Mouse (Mus musculus): Measurements from ENCODE around the gene Pxt1. TPM values are rescaled to one million over a fixed set of nuclear protein-coding genes. Genes with fewer than 3 reads are reported as not detected.
A peak's percentile ranks its signal among the peaks of the same experiment; 100 is the strongest.

The Pxt1 gene
- polyA plus RNA-seq, 1 experiment: not detected

- Histone ChIP-seq H3K27ac (ENCODE audit: insufficient read depth, low read depth, low read length) (peak within 1 kb of the TSS; percentile 81), H3K4me3 (ENCODE audit: insufficient read depth, low read depth, low read length) (peak within 1 kb of the TSS; percentile 57), H3K4me1 (ENCODE audit: control insufficient read depth, insufficient read depth, low read length) (peaks cover 4% of the 10 kb centered on the region; the same call in 1 of the 2 replicates)
- WGBS: under 1% methylated on average over 80 of the region's 80 CpGs
- TF ChIP-seq POLR2A (IDR thresholded peaks at IDR 0.05; ENCODE audit: insufficient read depth, low read depth, low read length) (peak; percentile 99), CTCF (IDR thresholded peaks at IDR 0.05; ENCODE audit: insufficient read depth, low read depth, low read length) (no peak)
Measured at GRCm38 (mm10) chr17:28951831-28952799, 8.5 kb upstream of the Pxt1 start, which contains the start of gene Kctd20. TSS of gene Kctd20 (plus strand) at chr17:28951950.

GRCm38 (mm10) chr17:28950751-28951150 is 7.1 kb upstream of the Pxt1 start:
- WGBS: 63% methylated on average over 4 of the region's 4 CpGs
- no peak overlapping the region for H3K27ac ChIP-seq (ENCODE audit: insufficient read depth, low read depth, low read length)
- no peak for TF ChIP-seq POLR2A (IDR thresholded peaks at IDR 0.05; ENCODE audit: insufficient read depth, low read depth, low read length)
- TF ChIP-seq CTCF (IDR thresholded peaks at IDR 0.05; ENCODE audit: insufficient read depth, low read depth, low read length): no peak
- no peak overlapping the region for H3K4me3 ChIP-seq (ENCODE audit: insufficient read depth, low read depth, low read length)
- peaks cover 4% of the 10 kb centered on the region; the same call in 1 of the 2 replicates for H3K4me1 ChIP-seq (ENCODE audit: control insufficient read depth, insufficient read depth, low read length)

- no peak overlapping the region for H3K27ac ChIP-seq (ENCODE audit: insufficient read depth, low read depth, low read length)
- no peak overlapping the region for H3K4me3 ChIP-seq (ENCODE audit: insufficient read depth, low read depth, low read length)
- H3K4me1 ChIP-seq (ENCODE audit: control insufficient read depth, insufficient read depth, low read length): no peaks in the 10 kb centered on the region
- TF ChIP-seq CTCF (IDR thresholded peaks at IDR 0.05; ENCODE audit: insufficient read depth, low read depth, low read length) (no peak), POLR2A (IDR thresholded peaks at IDR 0.05; ENCODE audit: insufficient read depth, low read depth, low read length) (no peak)
- WGBS: 77% methylated on average over 4 of the region's 4 CpGs
Measured at GRCm38 (mm10) chr17:28948661-28949060, 5.0 kb upstream of the Pxt1 start.

- no peak for TF ChIP-seq POLR2A (IDR thresholded peaks at IDR 0.05; ENCODE audit: insufficient read depth, low read depth, low read length)
- no peak for TF ChIP-seq CTCF (IDR thresholded peaks at IDR 0.05; ENCODE audit: insufficient read depth, low read depth, low read length)
- no peak overlapping the region for H3K27ac ChIP-seq (ENCODE audit: insufficient read depth, low read depth, low read length)
- no peaks in the 10 kb centered on the region for H3K4me1 ChIP-seq (ENCODE audit: control insufficient read depth, insufficient read depth, low read length)
- no peak overlapping the region for H3K4me3 ChIP-seq (ENCODE audit: insufficient read depth, low read depth, low read length)
- WGBS: 93% methylated on average over 19 of the region's 19 CpGs
Measured at GRCm38 (mm10) chr17:28947011-28947939, 3.6 kb upstream of the Pxt1 start.

GRCm38 (mm10) chr17:28944481-28944880 is 841 bp upstream of the Pxt1 start:
- H3K27ac ChIP-seq (ENCODE audit: insufficient read depth, low read depth, low read length): no peak overlapping the region
- 93% methylated on average over 7 of the region's 7 CpGs for WGBS
- no peak overlapping the region for H3K4me3 ChIP-seq (ENCODE audit: insufficient read depth, low read depth, low read length)
- no peak for TF ChIP-seq CTCF (IDR thresholded peaks at IDR 0.05; ENCODE audit: insufficient read depth, low read depth, low read length)
- TF ChIP-seq POLR2A (IDR thresholded peaks at IDR 0.05; ENCODE audit: insufficient read depth, low read depth, low read length): no peak
- H3K4me1 ChIP-seq (ENCODE audit: control insufficient read depth, insufficient read depth, low read length): no peaks in the 10 kb centered on the region

GRCm38 (mm10) chr17:28942101-28942500 is 1.5 kb downstream of the Pxt1 start:
- 81% methylated on average over 10 of the region's 11 CpGs for WGBS
- H3K4me3 ChIP-seq (ENCODE audit: insufficient read depth, low read depth, low read length): no peak overlapping the region
- TF ChIP-seq POLR2A (IDR thresholded peaks at IDR 0.05; ENCODE audit: insufficient read depth, low read depth, low read length) (no peak), CTCF (IDR thresholded peaks at IDR 0.05; ENCODE audit: insufficient read depth, low read depth, low read length) (no peak)

GRCm38 (mm10) chr17:28940776-28941555 is 2.7 kb downstream of the Pxt1 start:
- TF ChIP-seq POLR2A (IDR thresholded peaks at IDR 0.05; ENCODE audit: insufficient read depth, low read depth, low read length) (no peak), CTCF (IDR thresholded peaks at IDR 0.05; ENCODE audit: insufficient read depth, low read depth, low read length) (no peak)
- Histone ChIP-seq H3K4me1 (ENCODE audit: control insufficient read depth, insufficient read depth, low read length) (no peaks in the 10 kb centered on the region), H3K27ac (ENCODE audit: insufficient read depth, low read depth, low read length) (no peak overlapping the region), H3K4me3 (ENCODE audit: insufficient read depth, low read depth, low read length) (no peak overlapping the region)
- 89% methylated on average over 25 of the region's 25 CpGs for WGBS

More at GRCm38 (mm10) chr17:28942101-28942500, 1.5 kb downstream of the Pxt1 start:
- Histone ChIP-seq H3K4me1 (ENCODE audit: control insufficient read depth, insufficient read depth, low read length) (no peaks in the 10 kb centered on the region), H3K27ac (ENCODE audit: insufficient read depth, low read depth, low read length) (no peak overlapping the region)

Data from olfactory bulb, adult 2 months (tissue).